Mouse (Mus musculus) brown adipose tissue, adult 24 weeks (tissue): Measurements from ENCODE around the gene Tbxas1. TPM values are rescaled to one million over a fixed set of nuclear protein-coding genes. Genes with fewer than 3 reads are reported as not detected.

Experiments used
- H3K27ac ChIP-seq: fragments of 200-500 bp; replicated peaks from 2 replicates; pipeline ENCODE4 v1.5.1; 2012; ENCODE audit warnings: low read depth, mild to moderate bottlenecking, low read length
- H3K4me1 ChIP-seq: fragments of 200-500 bp; 2 replicates; pipeline ENCODE4 v1.6.1; 2012; ENCODE audit warnings: low read length, mixed read lengths; ENCODE audit not compliant: control insufficient read depth, insufficient read depth, insufficient read length
- H3K4me3 ChIP-seq: fragments of 200-500 bp; 2 replicates; pipeline ENCODE4 v1.5.1; 2012; ENCODE audit warnings: low read depth, mild to moderate bottlenecking, low read length, moderate library complexity; ENCODE audit not compliant: insufficient read depth
- polyA plus RNA-seq: library from polyadenylated mRNA; stranded (reverse); fragments of >200 nt; gene quantifications from 2 replicates; pipeline ENCODE4 v1.2.4, GENCODE M21; 2012; ENCODE audit not compliant: missing spikeins, insufficient read depth, insufficient read length

Tbxas1 gene
- 1.4 and 1.8 TPM in 2 replicates for polyA plus RNA-seq

DNA sequence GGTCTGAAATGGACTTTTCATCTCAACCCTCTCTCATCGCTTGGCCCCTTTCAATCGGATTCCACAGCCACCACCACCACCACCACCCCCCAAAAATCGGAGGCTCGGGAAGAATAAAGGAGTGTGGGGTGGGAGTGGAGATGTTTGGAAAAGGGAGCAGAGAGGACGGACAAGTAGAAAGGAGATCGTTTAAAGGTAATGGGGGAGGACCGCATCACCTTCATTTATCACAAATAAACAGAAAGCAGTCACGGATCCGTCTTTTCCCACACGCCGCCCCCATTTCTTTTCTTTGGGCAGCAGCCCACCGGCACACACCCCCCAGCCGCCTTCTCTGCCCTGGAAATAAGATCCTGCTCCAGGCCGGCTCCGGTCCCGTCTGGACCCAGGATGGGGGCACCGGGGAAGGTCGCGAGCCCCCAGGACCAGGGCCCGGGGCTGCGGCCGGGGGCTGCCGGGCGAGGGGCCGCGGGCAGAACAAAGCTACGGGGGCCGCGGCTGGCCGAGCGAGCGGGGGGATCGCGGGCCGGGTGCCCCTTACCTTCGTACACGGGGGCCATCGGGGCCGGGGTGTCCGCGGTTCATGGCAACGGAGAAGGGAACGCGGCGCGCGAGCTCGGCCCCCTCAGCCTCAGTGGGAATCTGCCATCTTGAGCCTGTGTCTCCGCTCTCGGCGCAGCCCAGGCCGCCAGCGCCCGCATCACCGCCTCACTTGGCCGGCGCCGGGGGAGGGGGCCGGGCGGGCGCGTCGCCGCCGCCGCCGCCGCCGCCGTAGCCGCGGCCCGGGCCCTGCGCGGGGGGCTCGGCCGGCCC lies at the start of gene Tbxas1:
Gene Tbxas1, plus strand, starts transcription at position 147 of the 813 bp plus-strand sequence.
- peak within 1 kb of the TSS; percentile 98 for H3K4me3 ChIP-seq
- H3K27ac ChIP-seq: peak within 1 kb of the TSS; percentile 78

GRCm38 (mm10) chr6:38825886-38826285 lies 49.3 kb upstream of the Tbxas1 start:
- H3K4me1 ChIP-seq: peaks cover 8% of the 10 kb centered on the region
- H3K27ac ChIP-seq: peak overlapping the region; percentile 86

More for the DNA sequence above, at the start of gene Tbxas1:
- peaks cover 4% of the 10 kb centered on the region for H3K4me1 ChIP-seq

GRCm38 (mm10) chr6:38826857-38827256 lies 48.3 kb upstream of the Tbxas1 start:
- Histone ChIP-seq H3K4me1 (peaks cover 8% of the 10 kb centered on the region), H3K27ac (no peak overlapping the region), H3K4me3 (no peak overlapping the region)

More at GRCm38 (mm10) chr6:38825886-38826285, 49.3 kb upstream of the Tbxas1 start:
- H3K4me3 ChIP-seq: no peak overlapping the region

GRCm38 (mm10) chr6:38827435-38827834 lies 47.8 kb upstream of the Tbxas1 start:
- Histone ChIP-seq H3K27ac (no peak overlapping the region), H3K4me3 (no peak overlapping the region)

GRCm38 (mm10) chr6:38828211-38828610 lies 47.0 kb upstream of the Tbxas1 start:
- Histone ChIP-seq H3K27ac (no peak overlapping the region), H3K4me1 (peaks cover 8% of the 10 kb centered on the region), H3K4me3 (no peak overlapping the region)

More at GRCm38 (mm10) chr6:38827435-38827834, 47.8 kb upstream of the Tbxas1 start:
- peaks cover 8% of the 10 kb centered on the region for H3K4me1 ChIP-seq

DNA sequence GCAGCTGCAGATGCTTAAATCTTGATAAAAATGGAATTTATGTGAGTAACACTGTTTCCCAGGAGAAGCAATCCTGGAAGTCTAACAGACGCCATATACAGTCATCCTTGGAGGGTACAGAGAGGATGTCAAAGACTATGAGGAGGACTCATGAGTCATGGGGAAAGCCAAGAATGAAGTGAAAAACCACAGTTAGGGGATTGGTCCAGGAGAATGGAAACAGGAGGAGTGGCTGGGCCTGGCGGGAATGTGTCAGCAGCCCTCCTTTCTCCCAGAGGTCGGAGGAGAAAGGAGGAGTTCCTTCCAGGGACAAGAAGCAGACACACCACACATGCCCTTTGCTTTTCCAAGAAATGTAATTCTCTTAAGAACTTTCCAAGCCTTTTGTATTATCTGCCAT lies 45.8 kb upstream of the Tbxas1 start:
- Histone ChIP-seq H3K27ac (no peak overlapping the region), H3K4me3 (no peak overlapping the region)

GRCm38 (mm10) chr6:38833721-38834120 lies 41.5 kb upstream of the Tbxas1 start:
- peaks cover 6% of the 10 kb centered on the region for H3K4me1 ChIP-seq
- H3K4me3 ChIP-seq: no peak overlapping the region
- no peak overlapping the region for H3K27ac ChIP-seq

More for the DNA sequence above, 45.8 kb upstream of the Tbxas1 start:
- peaks cover 8% of the 10 kb centered on the region for H3K4me1 ChIP-seq

DNA sequence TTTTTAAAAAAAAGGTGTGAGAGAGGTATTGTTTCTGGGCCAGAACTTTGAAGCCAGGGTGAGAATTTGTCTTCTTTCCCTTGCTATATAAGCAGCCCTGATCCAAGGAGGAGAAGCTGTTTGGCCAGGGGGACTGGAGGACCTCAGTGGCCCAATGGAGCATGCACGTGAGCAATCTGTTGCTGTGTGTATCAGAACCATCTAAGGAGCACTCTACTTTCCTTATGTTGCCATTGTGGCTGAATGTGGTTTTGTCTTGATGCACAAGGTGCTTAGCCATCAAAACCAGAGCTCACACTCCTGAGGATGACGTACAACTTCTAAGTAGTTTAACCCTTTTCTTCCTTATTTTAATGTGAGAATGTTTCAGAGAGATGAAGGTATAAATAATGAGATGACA lies 40.5 kb upstream of the Tbxas1 start:
- H3K4me3 ChIP-seq: no peak overlapping the region
- no peak overlapping the region for H3K27ac ChIP-seq
- peaks cover 4% of the 10 kb centered on the region for H3K4me1 ChIP-seq

DNA sequence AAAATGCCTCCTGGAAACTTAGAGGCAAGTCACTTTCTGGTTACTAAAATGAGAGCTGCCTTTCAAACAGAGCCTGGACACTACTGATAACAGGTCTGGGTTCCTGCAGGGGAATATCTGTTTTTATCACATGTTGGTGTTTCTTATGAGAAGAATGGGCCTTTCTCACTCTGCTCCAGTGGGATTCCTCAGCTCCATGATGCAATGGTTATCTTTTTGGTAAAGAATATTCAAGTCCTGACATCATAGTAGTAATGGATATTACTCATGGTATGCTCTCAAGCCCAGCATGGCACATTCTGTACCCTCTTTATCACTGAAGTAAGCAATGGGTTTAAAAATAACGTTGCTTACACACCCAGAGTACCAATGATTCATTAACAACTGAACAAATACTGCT lies 40.0 kb upstream of the Tbxas1 start:
- no peak overlapping the region for H3K27ac ChIP-seq
- H3K4me3 ChIP-seq: no peak overlapping the region
- peaks cover 5% of the 10 kb centered on the region for H3K4me1 ChIP-seq

- Histone ChIP-seq H3K4me1 (peaks cover 16% of the 10 kb centered on the region), H3K4me3 (no peak overlapping the region), H3K27ac (no peak overlapping the region; the same call in 1 of the 2 replicates)
Measured at GRCm38 (mm10) chr6:38838061-38838460, 37.1 kb upstream of the Tbxas1 start.

GRCm38 (mm10) chr6:38839891-38840290 lies 35.3 kb upstream of the Tbxas1 start:
- Histone ChIP-seq H3K4me1 (peaks cover 20% of the 10 kb centered on the region), H3K4me3 (no peak overlapping the region), H3K27ac (no peak overlapping the region; the same call in 1 of the 2 replicates)

- Histone ChIP-seq H3K27ac (peak overlapping the region; percentile 10; the same call in 1 of the 2 replicates), H3K4me1 (peaks cover 20% of the 10 kb centered on the region)
Measured at GRCm38 (mm10) chr6:38840380-38840779, 34.8 kb upstream of the Tbxas1 start.

DNA sequence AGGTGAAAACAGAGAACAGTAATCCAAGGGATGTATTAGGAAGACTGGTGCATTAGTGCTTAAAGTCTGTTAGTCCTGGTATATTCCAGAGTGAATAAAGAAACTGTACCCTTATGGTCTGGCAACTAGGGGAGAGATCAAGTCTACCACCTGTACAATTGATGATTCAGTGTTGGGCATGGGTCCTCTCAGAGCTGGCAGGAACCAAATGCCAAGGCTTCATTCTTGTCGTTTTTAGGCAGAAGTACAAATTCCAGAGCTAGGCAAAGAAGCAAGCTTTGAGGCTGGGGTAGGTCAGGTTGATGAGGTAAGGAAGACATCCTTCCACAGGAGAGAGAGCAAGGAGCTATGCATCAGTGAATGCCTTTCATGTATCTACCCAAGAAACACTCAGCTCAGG lies 34.4 kb upstream of the Tbxas1 start:
- peaks cover 24% of the 10 kb centered on the region for H3K4me1 ChIP-seq
- no peak overlapping the region for H3K27ac ChIP-seq

More at GRCm38 (mm10) chr6:38840380-38840779, 34.8 kb upstream of the Tbxas1 start:
- no peak overlapping the region for H3K4me3 ChIP-seq

GRCm38 (mm10) chr6:38841551-38841950 lies 33.7 kb upstream of the Tbxas1 start:
- Histone ChIP-seq H3K4me1 (peaks cover 29% of the 10 kb centered on the region), H3K4me3 (no peak overlapping the region), H3K27ac (no peak overlapping the region)

More for the DNA sequence above, 34.4 kb upstream of the Tbxas1 start:
- H3K4me3 ChIP-seq: no peak overlapping the region

DNA sequence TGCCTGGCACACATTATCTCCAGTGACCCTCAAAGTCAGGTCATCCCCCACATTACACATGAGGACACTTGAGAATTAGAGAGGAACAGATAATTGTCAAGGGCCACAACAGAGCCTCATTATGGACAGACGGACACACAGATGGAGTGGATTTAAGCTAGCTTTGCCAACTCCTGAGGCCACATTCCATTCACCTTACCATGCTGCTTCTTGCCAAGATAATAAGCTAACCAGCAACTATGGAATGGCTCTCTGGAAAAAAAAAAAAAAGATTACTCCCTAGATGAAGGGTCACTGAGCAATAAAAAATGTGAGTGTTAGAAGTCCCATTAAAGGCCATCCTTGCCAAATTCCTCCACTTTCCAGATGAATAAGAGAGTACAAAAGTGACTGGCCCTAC lies 30.1 kb upstream of the Tbxas1 start:
- H3K4me1 ChIP-seq: peaks cover 44% of the 10 kb centered on the region
- H3K4me3 ChIP-seq: no peak overlapping the region
- 0 out of 2 replicates have a peak overlapping the region, but pooled peaks have one; percentile 16 for H3K27ac ChIP-seq

GRCm38 (mm10) chr6:38845876-38846275 lies 29.3 kb upstream of the Tbxas1 start:
- H3K4me1 ChIP-seq: peaks cover 38% of the 10 kb centered on the region
- no peak overlapping the region for H3K4me3 ChIP-seq
- H3K27ac ChIP-seq: 0 out of 2 replicates have a peak overlapping the region, but pooled peaks have one; percentile 16
